Mouse (Mus musculus) stomach, embryonic 14.5 days (tissue): Measurements from ENCODE around the gene Zfyve1. TPM values are rescaled to one million over a fixed set of nuclear protein-coding genes. Genes with fewer than 3 reads are reported as not detected.
A peak's percentile ranks its signal among the peaks of the same experiment; 100 is the strongest.
"Not testable (repeated sequence)": the region's sequence is repeated elsewhere in the genome, so short reads cannot be mapped to it uniquely, and the experiment has no call there.

Experiments used
- ATAC-seq: fragments of 200-750 bp; cut with Nextera tagmentation; 2 replicates; pipeline ENCODE4 v1.8.0; 2017; ENCODE audit warnings: low read depth, moderate TSS enrichment; ENCODE audit not compliant: insufficient number of reproducible peaks, insufficient read depth, low FRiP score
- H3K27ac ChIP-seq: fragments of 300-500 bp; sonication (generic); 2 replicates; pipeline ENCODE4 v1.5.1; 2014; ENCODE audit warnings: mild to moderate bottlenecking, low read length, moderate library complexity, mixed read lengths
- H3K27me3 ChIP-seq: fragments of 300-500 bp; sonication (generic); 2 replicates; pipeline ENCODE4 v1.6.1; 2014; ENCODE audit warnings: low read length, control low read depth, mixed read lengths; ENCODE audit not compliant: control insufficient read depth, insufficient read depth
- H3K36me3 ChIP-seq: fragments of 300-500 bp; sonication (generic); 2 replicates; pipeline ENCODE4 v1.6.1; 2014; ENCODE audit warnings: mild to moderate bottlenecking, control low read depth, low read length, moderate library complexity, mixed read lengths; ENCODE audit not compliant: control insufficient read depth, insufficient read depth
- H3K4me1 ChIP-seq: fragments of 300-500 bp; sonication (generic); 2 replicates; pipeline ENCODE4 v1.6.1; 2014; ENCODE audit warnings: low read length, control low read depth, mixed read lengths; ENCODE audit not compliant: control insufficient read depth, insufficient read depth
- H3K4me2 ChIP-seq: fragments of 300-500 bp; sonication (generic); replicated peaks from 2 replicates; pipeline ENCODE4 v1.6.1; 2014; ENCODE audit warnings: low read depth, low read length, control low read depth
- H3K4me3 ChIP-seq: fragments of 300-500 bp; sonication (generic); 2 replicates; pipeline ENCODE4 v1.5.1; 2014; ENCODE audit warnings: low read depth, low read length, control low read depth
- H3K9ac ChIP-seq: fragments of 300-500 bp; sonication (generic); replicated peaks from 2 replicates; pipeline ENCODE4 v1.6.1; 2014; ENCODE audit warnings: low read depth, mild to moderate bottlenecking, control low read depth, low read length, moderate library complexity, mixed read lengths
- H3K9me3 ChIP-seq: fragments of 300-500 bp; sonication (generic); 2 replicates; pipeline ENCODE4 v1.6.1; 2016; ENCODE audit warnings: low read depth, low read length, control low read depth; ENCODE audit not compliant: control insufficient read depth
- WGBS: fragments of 180-500 bp; shearing (Covaris S2); extraction: QIAGEN DNeasy Blood & Tissue Kit; methylation state at CpG from one replicate; pipeline ENCODE4 v1.1.7; 2014; 5-methylcytosine and 5-hydroxymethylcytosine counted together
- polyA plus RNA-seq: library from polyadenylated mRNA; unstranded; fragments of >200 nt; fragmentation: Nextera tagmentation; extraction: Ambion mirVana; gene quantifications from 2 replicates; pipeline ENCODE4 v1.2.1, GENCODE M21; 2014

Zfyve1 gene
- polyA plus RNA-seq, 1 experiment from 2014 or later: 15.9 TPM

DNA sequence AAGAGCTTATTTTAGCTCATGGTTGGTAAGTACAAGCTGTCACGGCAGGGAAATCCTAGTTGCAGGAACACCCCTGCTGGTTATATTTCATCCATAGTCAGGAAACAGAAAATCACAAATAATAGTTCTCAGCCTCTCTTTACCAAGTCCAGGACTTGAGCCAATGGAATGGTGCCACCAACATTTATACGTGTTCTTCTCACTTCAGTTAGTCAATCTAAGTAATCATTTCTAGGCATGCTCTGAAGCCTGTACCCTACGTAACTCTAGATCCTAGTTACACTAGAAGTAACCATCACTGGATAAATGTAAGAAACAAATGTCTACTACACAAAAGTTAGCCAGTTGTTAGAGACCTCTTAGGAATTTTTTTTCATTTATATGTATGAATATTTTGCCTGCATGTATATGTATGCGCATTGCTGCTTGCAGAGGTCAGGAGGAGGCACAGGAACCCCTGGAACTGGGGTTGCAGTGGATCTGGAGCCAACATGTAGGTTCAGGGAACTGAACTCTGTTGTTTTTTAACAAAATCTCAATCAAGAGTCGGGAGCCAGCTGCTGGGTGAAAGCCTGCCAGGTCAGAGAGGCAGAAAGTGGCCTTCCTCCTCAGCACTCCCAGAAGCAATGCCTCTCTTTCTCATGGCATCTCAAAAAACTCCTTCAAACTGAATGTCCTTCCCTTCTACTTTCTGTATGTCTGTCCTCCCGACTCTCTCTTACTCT, 25.2 kb upstream of the Zfyve1 start:
- Histone ChIP-seq H3K27ac (no peak overlapping the region), H3K27me3 (no peaks in the 10 kb centered on the region), H3K9ac (no peak overlapping the region), H3K9me3 (no peaks in the 10 kb centered on the region), H3K4me1 (no peaks in the 10 kb centered on the region), H3K4me2 (no peak overlapping the region), H3K36me3 (no peaks in the 10 kb centered on the region), H3K4me3 (no peak overlapping the region)
- 84% methylated on average over 6 of the region's 6 CpGs for WGBS
- no peak for ATAC-seq

DNA sequence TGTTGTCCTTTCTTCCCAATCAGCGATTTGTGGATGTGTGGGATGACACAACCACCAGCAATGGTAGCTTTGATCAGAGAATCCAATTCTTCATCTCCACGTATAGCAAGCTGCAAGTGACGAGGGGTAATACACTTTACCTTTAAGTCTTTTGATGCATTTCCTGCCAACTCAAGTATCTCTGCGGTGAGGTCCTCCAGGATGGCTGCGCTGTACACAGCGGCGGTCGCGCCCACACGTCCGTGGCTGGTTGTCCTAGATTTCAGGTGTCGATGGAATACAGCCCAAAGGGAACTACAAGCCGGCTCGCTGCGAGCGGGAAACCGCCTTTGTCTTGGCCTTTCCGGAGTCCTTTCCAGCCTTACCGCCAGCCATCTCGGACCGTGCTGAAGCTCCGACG, 23.7 kb upstream of the Zfyve1 start:
- not testable (repeated sequence) for H3K27ac ChIP-seq, H3K9ac ChIP-seq, H3K4me3 ChIP-seq, ATAC-seq, H3K36me3 ChIP-seq, H3K4me2 ChIP-seq, H3K4me1 ChIP-seq, H3K27me3 ChIP-seq, H3K9me3 ChIP-seq
- WGBS: 60% methylated on average over 23 of the region's 23 CpGs

DNA sequence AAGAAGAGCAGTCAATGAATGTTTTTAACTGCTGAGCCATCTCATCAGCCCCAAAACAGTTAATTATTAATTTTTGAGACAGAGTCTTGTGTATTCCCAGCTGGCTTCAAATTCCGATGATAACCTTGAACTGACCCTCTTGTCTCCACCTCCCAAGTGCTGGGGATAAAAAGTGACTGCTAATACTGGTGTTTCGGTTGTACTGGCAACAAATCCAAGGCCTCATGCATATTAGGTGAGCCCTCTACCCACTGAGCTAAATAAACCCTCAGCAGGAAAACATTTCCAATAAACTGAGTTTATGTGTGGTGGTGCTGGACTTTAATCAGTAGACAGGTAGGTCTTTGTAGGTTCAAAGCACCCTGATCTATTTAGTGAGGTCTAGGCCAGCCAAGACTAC, 22.0 kb upstream of the Zfyve1 start:
- 60% methylated on average over 2 of the region's 2 CpGs for WGBS
- Histone ChIP-seq H3K4me1 (no peaks in the 10 kb centered on the region), H3K27ac (no peak overlapping the region), H3K36me3 (no peaks in the 10 kb centered on the region), H3K4me3 (no peak overlapping the region), H3K27me3 (no peaks in the 10 kb centered on the region), H3K4me2 (no peak overlapping the region), H3K9ac (no peak overlapping the region), H3K9me3 (no peaks in the 10 kb centered on the region)
- ATAC-seq: no peak

- Histone ChIP-seq H3K9me3 (no peaks in the 10 kb centered on the region), H3K9ac (no peak overlapping the region), H3K27ac (no peak overlapping the region), H3K4me1 (no peaks in the 10 kb centered on the region), H3K4me3 (no peak overlapping the region), H3K36me3 (no peaks in the 10 kb centered on the region), H3K4me2 (no peak overlapping the region), H3K27me3 (no peaks in the 10 kb centered on the region)
- 94% methylated on average over 5 of the region's 5 CpGs for WGBS
- ATAC-seq: no peak
Measured at GRCm38 (mm10) chr12:83617261-83617660, 20.2 kb upstream of the Zfyve1 start.

DNA sequence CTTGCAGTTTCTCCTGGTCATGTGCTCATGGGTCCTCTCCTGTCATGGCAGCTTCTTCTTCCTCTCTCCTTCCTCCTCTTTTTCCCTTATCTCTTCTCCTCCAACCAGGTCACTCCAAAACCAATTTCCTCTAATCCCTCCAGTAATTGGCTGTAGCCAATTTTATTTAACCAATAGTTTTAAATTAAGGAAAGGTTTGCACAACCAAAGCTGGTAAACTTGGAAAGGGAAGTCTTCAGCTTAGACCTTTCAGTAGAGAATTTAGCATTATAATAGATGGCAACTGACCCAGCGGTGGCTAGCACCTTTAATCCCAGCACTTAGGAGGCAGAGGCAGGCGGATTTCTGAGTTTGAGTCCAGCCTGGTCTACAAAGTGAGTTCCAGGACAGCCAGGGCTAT, 9.4 kb upstream of the Zfyve1 start:
- H3K4me1 ChIP-seq, H3K4me3 ChIP-seq, H3K4me2 ChIP-seq, ATAC-seq, H3K9me3 ChIP-seq, H3K27me3 ChIP-seq, H3K36me3 ChIP-seq, H3K9ac ChIP-seq, H3K27ac ChIP-seq: not testable (repeated sequence)
- WGBS: 92% methylated on average over 2 of the region's 2 CpGs

- WGBS: 80% methylated on average over 5 of the region's 5 CpGs
- H3K4me2 ChIP-seq: no peak overlapping the region
- no peaks in the 10 kb centered on the region for H3K4me1 ChIP-seq
- no peak overlapping the region for H3K9ac ChIP-seq
- H3K36me3 ChIP-seq: no peaks in the 10 kb centered on the region
- no peak overlapping the region for H3K4me3 ChIP-seq
- H3K9me3 ChIP-seq: no peaks in the 10 kb centered on the region
- no peak for ATAC-seq
- no peaks in the 10 kb centered on the region for H3K27me3 ChIP-seq
- no peak overlapping the region for H3K27ac ChIP-seq
Measured at GRCm38 (mm10) chr12:83602285-83602684, 5.3 kb upstream of the Zfyve1 start.

DNA sequence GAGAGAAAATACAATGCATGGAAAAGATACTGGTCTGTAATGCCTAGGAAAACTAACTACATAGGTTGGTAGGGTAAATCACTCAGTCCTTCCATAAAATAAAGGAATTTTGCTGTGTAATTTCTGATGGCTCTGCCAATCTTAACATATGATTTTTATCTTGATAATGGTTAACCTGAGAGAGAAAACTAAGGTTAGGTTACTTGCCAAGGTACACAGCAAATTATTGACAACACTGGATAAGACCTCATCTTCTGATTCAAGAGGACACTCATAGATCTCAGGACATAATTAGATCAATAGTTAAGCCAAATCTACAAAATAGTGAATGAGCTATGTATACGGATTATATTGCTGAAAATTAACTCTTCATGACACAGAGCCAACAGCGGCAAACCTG, 859 bp upstream of the Zfyve1 start:
- ATAC-seq: no peak
- 80% methylated on average over 2 of the region's 2 CpGs for WGBS
- Histone ChIP-seq H3K27me3 (no peaks in the 10 kb centered on the region), H3K9me3 (no peaks in the 10 kb centered on the region), H3K27ac (no peak overlapping the region), H3K4me3 (no peak overlapping the region), H3K36me3 (peaks cover 15% of the 10 kb centered on the region), H3K4me1 (no peaks in the 10 kb centered on the region), H3K4me2 (no peak overlapping the region), H3K9ac (no peak overlapping the region)

GRCm38 (mm10) chr12:83596191-83596954, 649 bp downstream of the Zfyve1 start:
- peaks cover 25% of the 10 kb centered on the region for H3K36me3 ChIP-seq
- peak overlapping the region; percentile 94 for H3K4me3 ChIP-seq
- ATAC-seq: 0 out of 2 replicates have a peak, but pooled peaks have one; percentile 3
- peak overlapping the region; percentile 90 for H3K9ac ChIP-seq
- 2% methylated on average over 20 of the region's 20 CpGs for WGBS
- H3K9me3 ChIP-seq: no peaks in the 10 kb centered on the region
- H3K4me1 ChIP-seq: no peaks in the 10 kb centered on the region
- peak overlapping the region; percentile 80 for H3K27ac ChIP-seq
- H3K27me3 ChIP-seq: no peaks in the 10 kb centered on the region
- peak overlapping the region; percentile 64 for H3K4me2 ChIP-seq
